Mouse (Mus musculus): ENCODE measurements around the gene Umod.

Gene Umod

GRCm38 (mm10) chr7:119441938-119442337 lies 37.1 kb downstream of the Umod start:
- no peak for DNase-seq (ENCODE audit: low read depth, low spot score)

GRCm38 (mm10) chr7:119427180-119427616 lies 51.9 kb downstream of the Umod start:
- DNase-seq (ENCODE audit: low read depth, low spot score), result peak; percentile 59

- peak; percentile 24 for DNase-seq (ENCODE audit: low read depth, low spot score)
Measured at GRCm38 (mm10) chr7:119420730-119421129, 58.4 kb downstream of the Umod start.

- no peak for DNase-seq (ENCODE audit: low read depth, low spot score)
Measured at GRCm38 (mm10) chr7:119418523-119418922, 60.6 kb downstream of the Umod start.

All from brain, embryonic 18.5 days (tissue).